Mouse (Mus musculus) liver, embryonic 13.5 days (tissue): ENCODE results near the gene Mogat2. TPM values are rescaled to one million over a fixed set of nuclear protein-coding genes. Genes with fewer than 3 reads are reported as not detected.

Experiments
- ATAC-seq: fragments of 200-750 bp; cut with Nextera tagmentation; 2 replicates; pipeline ENCODE4 v1.8.0; 2017; ENCODE audit warnings: low read depth, mild to moderate bottlenecking, moderate number of reproducible peaks, moderate library complexity
- DNase-seq: peaks from one replicate; pipeline ENCODE4 v3.0.0; 2022
- H3K27ac ChIP-seq: fragments of 300-500 bp; sonication (generic); 2 replicates; pipeline ENCODE4 v1.5.1; 2015; ENCODE audit warnings: moderate library complexity, mild to moderate bottlenecking, inconsistent platforms
- H3K27me3 ChIP-seq: fragments of 300-500 bp; sonication (generic); 2 replicates; pipeline ENCODE4 v1.6.1; 2015; ENCODE audit warnings: mild to moderate bottlenecking, inconsistent platforms
- H3K36me3 ChIP-seq: fragments of 300-500 bp; sonication (generic); 2 replicates; pipeline ENCODE4 v1.6.1; 2015; ENCODE audit warnings: mild to moderate bottlenecking, inconsistent platforms
- H3K4me1 ChIP-seq: fragments of 300-500 bp; sonication (generic); replicated peaks from 2 replicates; pipeline ENCODE4 v1.6.1; 2015; ENCODE audit warnings: inconsistent platforms
- H3K4me2 ChIP-seq: fragments of 300-500 bp; sonication (generic); 2 replicates; pipeline ENCODE4 v1.6.1; 2015; ENCODE audit warnings: inconsistent platforms, mild to moderate bottlenecking, moderate library complexity
- H3K4me3 ChIP-seq: fragments of 300-500 bp; sonication (generic); replicated peaks from 2 replicates; pipeline ENCODE4 v1.5.1; 2015; ENCODE audit warnings: mild to moderate bottlenecking, inconsistent platforms
- H3K9ac ChIP-seq: fragments of 300-500 bp; sonication (generic); 2 replicates; pipeline ENCODE4 v1.6.1; 2015; ENCODE audit warnings: mild to moderate bottlenecking, inconsistent platforms
- H3K9me3 ChIP-seq: fragments of 300-500 bp; sonication (generic); replicated peaks from 2 replicates; pipeline ENCODE4 v1.6.1; 2016; ENCODE audit warnings: inconsistent platforms
- WGBS: fragments of 180-500 bp; shearing (Covaris S2); methylation state at CpG from one replicate; pipeline ENCODE4 v1.1.7; 2015; ENCODE audit not compliant: insufficient replicate concordance; 5-methylcytosine and 5-hydroxymethylcytosine counted together
- polyA plus RNA-seq: library from polyadenylated mRNA; unstranded; fragments of >200 nt; fragmentation: Nextera tagmentation; extraction: Ambion mirVana; gene quantifications from 2 replicates; pipeline ENCODE4 v1.2.1, GENCODE M21; 2015

Mogat2 gene
- 35.9 and 37.5 TPM in 2 replicates for polyA plus RNA-seq

GRCm38 (mm10) chr7:99238417-99238816, at the start of gene Mogat2:
TSS of gene Mogat2 (minus strand) at chr7:99238619.
- H3K36me3 ChIP-seq, result no peaks in the 10 kb centered on the region
- H3K4me1 ChIP-seq, result peaks cover 43% of the 10 kb centered on the region
- H3K27ac ChIP-seq, result no peak within 1 kb of the TSS; the same call in 1 of the 2 replicates
- WGBS, result 1% methylated on average over 13 of the region's 13 CpGs
- peak within 1 kb of the TSS; percentile 59 for H3K9ac ChIP-seq
- H3K4me2 ChIP-seq, result peak within 1 kb of the TSS; percentile 61
- ATAC-seq (peak; percentile 86), DNase-seq (no peak)
- H3K27me3 ChIP-seq, result peaks cover 35% of the 10 kb centered on the region
- peak within 1 kb of the TSS; percentile 52 for H3K4me3 ChIP-seq
- H3K9me3 ChIP-seq, result no peaks in the 10 kb centered on the region

DNA sequence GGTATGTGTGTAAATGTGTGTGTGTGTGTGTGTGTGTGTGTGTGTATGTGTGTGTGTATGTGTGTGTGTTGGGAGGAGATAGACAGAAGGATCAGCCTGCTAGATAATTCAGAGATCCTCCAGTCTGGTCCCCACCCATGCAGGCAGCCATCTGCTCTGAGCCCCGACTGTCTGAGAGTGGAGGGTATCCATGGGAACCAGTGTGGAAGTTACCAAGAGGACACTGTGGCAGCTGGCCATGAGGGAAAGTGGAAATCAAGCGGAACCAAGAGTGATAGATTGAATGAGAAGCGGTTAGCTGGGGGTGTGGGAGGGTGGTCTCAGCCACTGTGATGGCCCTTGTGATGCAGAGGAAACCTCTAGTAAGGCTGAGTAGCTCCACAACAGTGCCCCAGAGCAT, 48.9 kb upstream of the Mogat2 start:
- Histone ChIP-seq H3K27ac (no peak overlapping the region), H3K4me1 (no peaks in the 10 kb centered on the region), H3K9ac (no peak overlapping the region), H3K36me3 (no peaks in the 10 kb centered on the region), H3K4me2 (no peak overlapping the region), H3K9me3 (no peaks in the 10 kb centered on the region), H3K27me3 (peaks cover 11% of the 10 kb centered on the region; the same call in 1 of the 2 replicates), H3K4me3 (no peak overlapping the region)
- ATAC-seq, result no peak
- DNase-seq, result no peak
- WGBS, result 59% methylated on average over 3 of the region's 3 CpGs

GRCm38 (mm10) chr7:99279586-99279985, 41.2 kb upstream of the Mogat2 start:
- Histone ChIP-seq H3K9me3 (no peaks in the 10 kb centered on the region), H3K36me3 (no peaks in the 10 kb centered on the region), H3K4me1 (no peaks in the 10 kb centered on the region), H3K4me2 (no peak overlapping the region), H3K27ac (no peak overlapping the region), H3K9ac (no peak overlapping the region), H3K27me3 (peaks cover 15% of the 10 kb centered on the region), H3K4me3 (no peak overlapping the region)
- DNase-seq, result no peak
- no peak for ATAC-seq
- WGBS, result 57% methylated on average over 8 of the region's 8 CpGs

DNA sequence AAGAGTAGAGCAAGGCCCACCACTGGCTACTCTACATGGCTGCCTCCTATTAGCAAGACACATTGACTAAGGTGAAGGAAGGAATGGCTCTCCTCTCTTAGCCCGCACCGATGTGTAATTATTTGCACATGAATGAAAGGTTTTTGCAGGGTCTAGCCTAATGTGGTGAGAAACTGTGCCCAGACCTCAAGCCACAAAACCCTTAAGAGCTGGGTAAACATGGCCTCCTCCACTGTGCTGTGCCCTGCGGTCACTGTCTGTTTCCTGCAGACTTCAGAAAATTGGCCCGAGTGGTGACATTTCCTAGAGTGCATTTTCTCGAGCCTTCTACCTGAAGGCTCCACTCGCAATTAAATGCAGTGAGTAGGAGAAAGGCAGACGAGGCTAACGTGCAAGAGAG, 39.9 kb upstream of the Mogat2 start:
- H3K9me3 ChIP-seq, result no peaks in the 10 kb centered on the region
- H3K9ac ChIP-seq, result no peak overlapping the region
- no peak overlapping the region for H3K4me3 ChIP-seq
- H3K4me1 ChIP-seq, result no peaks in the 10 kb centered on the region
- 67% methylated on average over 8 of the region's 8 CpGs for WGBS
- no peak for ATAC-seq
- no peak for DNase-seq
- no peaks in the 10 kb centered on the region for H3K36me3 ChIP-seq
- H3K27ac ChIP-seq, result no peak overlapping the region
- H3K4me2 ChIP-seq, result no peak overlapping the region
- peaks cover 20% of the 10 kb centered on the region for H3K27me3 ChIP-seq

DNA sequence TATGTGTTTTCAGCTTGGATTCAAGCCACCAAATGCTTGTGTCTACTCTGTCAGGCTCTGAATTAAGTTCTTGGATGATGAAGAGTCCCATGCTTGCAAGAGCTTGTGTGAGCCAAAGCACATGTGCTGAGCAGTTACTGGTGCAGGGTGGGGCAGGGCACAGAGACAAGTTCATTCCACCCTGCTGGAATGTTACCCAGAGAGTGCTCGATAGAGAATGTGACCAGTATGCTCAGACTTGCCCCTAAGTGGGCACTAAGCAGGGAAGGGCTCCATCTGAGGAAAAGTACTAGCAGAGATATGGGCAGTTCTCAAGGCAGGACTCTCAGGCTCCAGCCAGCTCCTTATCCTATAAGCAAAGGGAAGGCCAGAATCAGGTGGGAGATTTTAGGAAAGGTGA, 38.3 kb upstream of the Mogat2 start:
- Histone ChIP-seq H3K9ac (no peak overlapping the region), H3K36me3 (no peaks in the 10 kb centered on the region), H3K9me3 (no peaks in the 10 kb centered on the region), H3K27me3 (peaks cover 30% of the 10 kb centered on the region), H3K4me1 (no peaks in the 10 kb centered on the region), H3K4me3 (no peak overlapping the region), H3K4me2 (no peak overlapping the region), H3K27ac (no peak overlapping the region)
- ATAC-seq, result no peak
- 54% methylated on average over 1 of the region's 1 CpGs for WGBS
- no peak for DNase-seq

- Histone ChIP-seq H3K4me2 (no peak overlapping the region), H3K36me3 (no peaks in the 10 kb centered on the region), H3K9ac (no peak overlapping the region), H3K9me3 (no peaks in the 10 kb centered on the region), H3K4me1 (no peaks in the 10 kb centered on the region), H3K4me3 (no peak overlapping the region), H3K27ac (no peak overlapping the region), H3K27me3 (peaks cover 41% of the 10 kb centered on the region)
- DNase-seq, result no peak
- ATAC-seq, result no peak
- 51% methylated on average over 6 of the region's 6 CpGs for WGBS
These were observed 36.7 kb upstream of the Mogat2 start for GRCm38 (mm10) chr7:99275131-99275530.

DNA sequence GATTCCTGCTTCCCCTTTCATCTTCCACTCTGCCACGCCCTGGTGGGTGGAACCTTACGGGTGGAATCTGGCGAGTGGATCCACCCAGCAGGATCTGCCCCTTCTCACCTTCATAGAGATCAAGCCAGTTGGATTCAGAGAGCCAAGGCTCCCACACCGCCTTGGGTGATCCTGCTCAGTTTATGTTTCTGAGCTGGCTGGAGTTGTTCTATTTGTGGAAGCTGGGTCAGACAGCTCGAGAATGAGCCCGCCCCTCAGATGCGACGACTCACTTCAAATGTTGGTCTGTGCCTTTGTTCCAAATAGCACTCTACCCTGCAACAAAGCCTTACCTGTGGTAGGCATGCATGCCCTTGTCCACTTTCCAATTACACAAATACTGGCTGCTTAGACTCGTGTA, 33.2 kb upstream of the Mogat2 start:
- Histone ChIP-seq H3K27me3 (peaks cover 75% of the 10 kb centered on the region), H3K9me3 (no peaks in the 10 kb centered on the region), H3K4me1 (peaks cover 17% of the 10 kb centered on the region), H3K4me2 (no peak overlapping the region), H3K9ac (no peak overlapping the region), H3K4me3 (no peak overlapping the region), H3K36me3 (no peaks in the 10 kb centered on the region), H3K27ac (no peak overlapping the region)
- WGBS, result 48% methylated on average over 9 of the region's 9 CpGs
- DNase-seq (no peak), ATAC-seq (no peak)

DNA sequence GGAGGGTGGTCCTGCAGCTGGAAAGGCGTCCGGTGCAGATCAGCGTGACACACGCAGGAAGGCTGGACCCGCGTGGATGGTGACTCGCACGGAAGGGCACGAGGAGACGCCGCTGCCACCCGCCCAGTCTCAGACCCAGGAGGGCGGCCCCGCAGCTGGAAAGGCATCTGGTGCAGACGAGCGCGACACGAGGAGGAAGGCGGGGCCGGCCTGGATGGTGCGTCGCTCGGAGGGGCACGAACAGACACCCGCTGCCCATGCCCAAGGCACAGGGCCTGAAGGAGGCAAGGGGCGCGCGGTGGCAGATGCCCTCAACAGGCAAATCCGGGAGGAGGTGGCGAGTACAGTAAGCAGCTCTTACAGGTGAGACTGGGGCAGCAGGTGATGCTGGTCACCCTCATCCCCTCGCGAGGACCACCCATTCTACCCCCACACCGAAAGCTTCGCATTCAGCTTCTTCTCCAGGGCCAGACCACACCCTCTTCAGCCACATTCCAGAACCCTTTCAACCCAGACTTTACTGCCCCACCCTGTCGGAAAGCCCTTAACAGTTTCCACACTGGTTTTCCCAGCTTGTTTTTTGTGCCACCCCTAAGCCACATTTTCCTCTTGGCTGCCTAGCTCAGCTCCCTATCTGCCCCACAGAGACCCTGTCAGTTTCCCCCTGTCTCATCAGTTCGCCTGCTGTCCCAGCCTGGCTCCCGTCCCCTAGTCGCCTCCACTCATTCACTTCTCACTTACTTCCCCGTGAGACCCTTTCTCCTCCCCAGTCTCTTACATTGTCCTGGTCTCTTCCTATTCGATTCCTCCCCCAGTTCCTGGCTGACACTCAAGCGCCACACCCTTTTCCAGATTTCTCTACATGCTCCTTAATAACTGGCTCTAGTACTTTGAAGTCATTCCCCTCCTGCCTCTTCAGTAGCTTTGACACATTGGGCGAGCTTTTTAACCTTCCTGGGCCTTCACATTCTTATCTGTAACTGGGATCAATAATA, 30.8 kb upstream of the Mogat2 start:
- no peak overlapping the region for H3K27ac ChIP-seq
- DNase-seq (no peak), ATAC-seq (no peak)
- 9% methylated on average over 42 of the region's 42 CpGs for WGBS
- no peaks in the 10 kb centered on the region for H3K36me3 ChIP-seq
- H3K4me2 ChIP-seq, result peak overlapping the region; percentile 52; the same call in 1 of the 2 replicates
- peaks cover 86% of the 10 kb centered on the region for H3K27me3 ChIP-seq
- no peaks in the 10 kb centered on the region for H3K9me3 ChIP-seq
- no peak overlapping the region for H3K9ac ChIP-seq
- H3K4me1 ChIP-seq, result peaks cover 17% of the 10 kb centered on the region
- H3K4me3 ChIP-seq, result 0 out of 2 replicates have a peak overlapping the region, but pooled peaks have one; percentile 35

DNA sequence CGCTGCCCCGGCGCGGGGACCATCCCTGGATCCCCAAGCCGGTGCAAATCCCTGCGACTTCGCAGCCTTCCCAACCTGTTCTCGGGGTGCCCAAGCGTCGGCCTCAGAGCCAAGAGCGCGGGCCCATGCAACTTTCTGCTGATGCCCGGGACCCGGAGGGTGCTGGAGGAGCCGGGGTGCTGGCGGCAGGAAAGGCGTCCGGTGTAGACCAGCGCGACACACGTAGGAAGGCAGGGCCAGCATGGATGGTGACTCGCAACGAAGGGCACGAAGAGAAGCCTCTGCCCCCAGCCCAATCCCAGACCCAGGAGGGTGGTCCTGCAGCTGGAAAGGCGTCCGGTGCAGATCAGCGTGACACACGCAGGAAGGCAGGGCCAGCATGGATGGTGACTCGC, 30.1 kb upstream of the Mogat2 start:
- no peaks in the 10 kb centered on the region for H3K36me3 ChIP-seq
- peak overlapping the region; percentile 52 for H3K4me2 ChIP-seq
- H3K9me3 ChIP-seq, result no peaks in the 10 kb centered on the region
- DNase-seq (no peak), ATAC-seq (no peak)
- H3K4me3 ChIP-seq, result peak overlapping the region; percentile 35
- peaks cover 85% of the 10 kb centered on the region for H3K27me3 ChIP-seq
- H3K4me1 ChIP-seq, result peaks cover 17% of the 10 kb centered on the region
- WGBS, result 3% methylated on average over 29 of the region's 29 CpGs
- no peak overlapping the region for H3K9ac ChIP-seq
- H3K27ac ChIP-seq, result no peak overlapping the region

DNA sequence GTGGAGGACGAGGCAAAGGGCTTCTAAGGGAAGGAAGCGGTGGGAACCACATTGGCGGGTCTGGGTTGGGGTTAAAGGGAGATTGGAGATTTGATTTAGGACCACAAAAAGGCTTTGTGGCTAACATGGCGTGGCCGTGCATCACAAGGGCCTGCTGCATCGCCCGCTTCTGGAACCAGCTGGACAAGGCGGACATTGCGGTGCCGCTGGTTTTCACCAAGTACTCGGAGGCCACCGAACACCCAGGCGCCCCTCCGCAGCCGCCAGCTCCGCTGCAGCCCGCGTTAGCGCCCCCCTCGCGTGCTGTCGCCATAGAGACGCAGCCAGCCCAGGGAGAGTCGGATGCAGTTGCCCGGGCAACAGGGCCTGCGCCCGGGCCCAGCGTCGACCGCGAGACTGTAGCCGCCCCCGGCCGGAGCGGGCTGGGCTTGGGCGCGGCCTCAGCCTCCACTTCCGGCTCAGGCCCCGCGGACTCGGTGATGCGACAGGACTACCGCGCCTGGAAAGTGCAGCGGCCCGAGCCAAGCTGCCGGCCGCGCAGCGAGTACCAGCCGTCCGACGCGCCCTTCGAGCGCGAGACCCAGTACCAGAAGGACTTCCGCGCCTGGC, 29.6 kb upstream of the Mogat2 start:
- DNase-seq, result no peak
- Histone ChIP-seq H3K27ac (no peak overlapping the region), H3K4me3 (peak overlapping the region; percentile 35), H3K27me3 (peaks cover 84% of the 10 kb centered on the region), H3K36me3 (no peaks in the 10 kb centered on the region), H3K4me1 (peaks cover 17% of the 10 kb centered on the region), H3K4me2 (peak overlapping the region; percentile 52), H3K9me3 (no peaks in the 10 kb centered on the region), H3K9ac (no peak overlapping the region)
- 1% methylated on average over 59 of the region's 59 CpGs for WGBS
- ATAC-seq, result no peak

GRCm38 (mm10) chr7:99267251-99267896, 29.0 kb upstream of the Mogat2 start, which contains the start of gene Map6:
TSS of gene Map6 (plus strand) at chr7:99267447.
- H3K9me3 ChIP-seq, result no peaks in the 10 kb centered on the region
- no peak for DNase-seq
- peaks cover 17% of the 10 kb centered on the region for H3K4me1 ChIP-seq
- no peaks in the 10 kb centered on the region for H3K36me3 ChIP-seq
- peak within 1 kb of the TSS; percentile 35 for H3K4me3 ChIP-seq
- ATAC-seq, result no peak
- H3K4me2 ChIP-seq, result peak within 1 kb of the TSS; percentile 52
- H3K27ac ChIP-seq, result no peak within 1 kb of the TSS
- 1% methylated on average over 34 of the region's 34 CpGs for WGBS
- H3K9ac ChIP-seq, result no peak within 1 kb of the TSS
- H3K27me3 ChIP-seq, result peaks cover 82% of the 10 kb centered on the region
